Mouse (Mus musculus) midbrain, embryonic 16.5 days (tissue): ENCODE results near the gene Man2b1. TPM values are rescaled to one million over a fixed set of nuclear protein-coding genes. Genes with fewer than 3 reads are reported as not detected.

Source experiments
- ATAC-seq: fragments of 200-750 bp; cut with Nextera tagmentation; 2 replicates; pipeline ENCODE4 v1.8.0; 2017; ENCODE audit warnings: moderate TSS enrichment
- H3K27ac ChIP-seq: fragments of 300-500 bp; sonication (generic); 2 replicates; pipeline ENCODE4 v1.5.1; 2014; ENCODE audit warnings: mild to moderate bottlenecking, low read length, mixed read lengths
- H3K27me3 ChIP-seq: fragments of 300-500 bp; sonication (generic); 2 replicates; pipeline ENCODE4 v1.6.1; 2014; ENCODE audit warnings: low read depth, low read length, mixed read lengths; ENCODE audit not compliant: control insufficient read depth, insufficient read depth
- H3K36me3 ChIP-seq: fragments of 300-500 bp; sonication (generic); 2 replicates; pipeline ENCODE4 v1.6.1; 2014; ENCODE audit warnings: mild to moderate bottlenecking, low read length, moderate library complexity, mixed read lengths; ENCODE audit not compliant: control insufficient read depth, insufficient read depth
- H3K4me1 ChIP-seq: fragments of 300-500 bp; sonication (generic); 2 replicates; pipeline ENCODE4 v1.6.1; 2014; ENCODE audit warnings: mild to moderate bottlenecking, low read length, mixed read lengths; ENCODE audit not compliant: control insufficient read depth, insufficient read depth
- H3K4me2 ChIP-seq: fragments of 300-500 bp; sonication (generic); 2 replicates; pipeline ENCODE4 v1.6.1; 2014; ENCODE audit warnings: mild to moderate bottlenecking, low read length, mixed read lengths
- H3K4me3 ChIP-seq: fragments of 300-500 bp; sonication (generic); 2 replicates; pipeline ENCODE4 v1.5.1; 2014; ENCODE audit warnings: low read depth, mild to moderate bottlenecking, low read length, moderate library complexity, mixed read lengths
- H3K9ac ChIP-seq: fragments of 300-500 bp; sonication (generic); 2 replicates; pipeline ENCODE4 v1.6.1; 2014; ENCODE audit warnings: low read depth, low read length, mixed read lengths
- H3K9me3 ChIP-seq: fragments of 300-500 bp; sonication (generic); replicated peaks from 2 replicates; pipeline ENCODE4 v1.6.1; 2014; ENCODE audit warnings: mild to moderate bottlenecking, low read length, mixed read lengths; ENCODE audit not compliant: control insufficient read depth, poor library complexity, severe bottlenecking
- WGBS: fragments of 180-500 bp; shearing (Covaris S2); extraction: QIAGEN DNeasy Blood & Tissue Kit; methylation state at CpG from one replicate; pipeline ENCODE4 v1.1.7; 2014; 5-methylcytosine and 5-hydroxymethylcytosine counted together
- polyA plus RNA-seq: library from polyadenylated mRNA; unstranded; fragments of >200 nt; fragmentation: Nextera tagmentation; extraction: Ambion mirVana; gene quantifications from 2 replicates; pipeline ENCODE4 v1.2.1, GENCODE M21; 2015

Man2b1 gene
- polyA plus RNA-seq, 1 experiment from 2014 or later, result 18.2 TPM

DNA sequence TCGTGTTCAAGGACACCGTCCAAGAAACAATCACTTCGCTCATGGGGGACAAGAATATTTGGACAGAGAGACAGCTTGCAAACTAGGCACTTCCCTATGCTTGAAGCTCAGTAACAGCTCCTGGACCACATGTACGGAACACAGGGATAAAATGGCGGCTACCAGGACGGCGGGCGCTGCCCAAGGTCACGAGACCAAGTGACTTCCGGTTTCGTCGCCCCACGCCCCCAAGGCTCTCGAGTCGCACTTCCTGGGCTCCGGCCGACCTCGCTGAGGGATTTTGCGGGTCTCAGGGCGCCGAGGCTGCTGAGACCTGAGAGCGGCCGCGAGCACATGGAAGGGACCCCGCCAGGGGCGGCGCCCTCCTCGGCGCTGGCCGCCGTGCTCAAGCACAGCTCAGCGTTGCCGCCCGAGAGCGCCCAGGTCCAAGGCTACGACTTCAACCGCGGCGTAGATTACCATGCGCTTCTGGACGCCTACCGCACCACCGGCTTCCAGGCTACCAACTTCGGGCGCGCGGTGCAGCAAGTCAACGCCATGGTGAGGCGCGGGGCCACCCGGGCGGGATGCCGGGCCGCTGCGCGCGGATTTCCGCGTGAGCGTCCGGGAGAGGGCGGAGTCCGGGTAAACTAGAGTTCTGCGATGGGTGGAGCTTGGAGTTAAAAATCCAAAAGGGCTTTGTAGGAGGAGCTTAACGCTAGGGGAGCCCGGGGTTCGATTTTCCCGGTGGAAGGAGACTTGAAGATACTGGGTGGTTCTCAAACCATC is 11.4 kb upstream of the Man2b1 start, which contains the start of gene Dhps:
Gene Dhps, plus strand, starts transcription at position 244 of the 768 bp plus-strand sequence.
- Histone ChIP-seq H3K4me1 (peaks cover 10% of the 10 kb centered on the region), H3K4me3 (peak within 1 kb of the TSS; percentile 86), H3K4me2 (peak within 1 kb of the TSS; percentile 64), H3K27me3 (no peaks in the 10 kb centered on the region), H3K27ac (peak within 1 kb of the TSS; percentile 91), H3K9me3 (no peaks in the 10 kb centered on the region), H3K9ac (peak within 1 kb of the TSS; percentile 85), H3K36me3 (peaks cover 15% of the 10 kb centered on the region)
- peak; percentile 87 for ATAC-seq
- WGBS, result under 1% methylated on average over 67 of the region's 68 CpGs

GRCm38 (mm10) chr8:85072364-85072929 is 10.6 kb upstream of the Man2b1 start:
- Histone ChIP-seq H3K9ac (peak overlapping the region; percentile 85), H3K36me3 (peaks cover 14% of the 10 kb centered on the region; the same call in 1 of the 2 replicates), H3K4me1 (peaks cover 10% of the 10 kb centered on the region), H3K4me2 (peak overlapping the region; percentile 64), H3K27me3 (no peaks in the 10 kb centered on the region), H3K27ac (peak overlapping the region; percentile 91), H3K4me3 (peak overlapping the region; percentile 86), H3K9me3 (no peaks in the 10 kb centered on the region)
- ATAC-seq, result no peak
- WGBS, result 44% methylated on average over 9 of the region's 9 CpGs

- H3K36me3 ChIP-seq, result peaks cover 14% of the 10 kb centered on the region; the same call in 1 of the 2 replicates
- no peak overlapping the region for H3K9ac ChIP-seq
- H3K27ac ChIP-seq, result no peak overlapping the region
- WGBS, result 95% methylated on average over 15 of the region's 15 CpGs
- H3K27me3 ChIP-seq, result no peaks in the 10 kb centered on the region
- no peak overlapping the region for H3K4me3 ChIP-seq
- peaks cover 10% of the 10 kb centered on the region for H3K4me1 ChIP-seq
- H3K9me3 ChIP-seq, result no peaks in the 10 kb centered on the region
- no peak overlapping the region; the same call in 1 of the 2 replicates for H3K4me2 ChIP-seq
- no peak for ATAC-seq
These were observed 9.9 kb upstream of the Man2b1 start for GRCm38 (mm10) chr8:85073041-85073612.

DNA sequence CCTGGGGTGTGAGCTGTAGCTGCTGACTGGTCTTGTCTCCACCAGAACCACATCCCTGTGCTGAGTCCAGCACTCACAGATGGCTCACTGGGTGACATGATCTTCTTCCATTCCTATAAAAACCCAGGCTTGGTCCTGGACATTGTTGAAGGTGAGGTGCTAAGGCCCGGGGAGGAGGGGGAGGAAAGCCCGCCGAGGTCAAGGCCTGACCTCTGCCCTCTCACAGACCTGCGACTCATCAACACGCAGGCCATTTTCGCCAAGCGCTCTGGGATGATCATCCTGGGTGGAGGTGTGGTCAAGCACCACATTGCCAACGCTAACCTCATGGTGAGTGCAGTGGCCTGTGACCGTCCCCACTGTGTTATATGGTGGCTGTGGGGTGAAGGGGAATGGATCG is 8.9 kb upstream of the Man2b1 start:
- H3K27ac ChIP-seq, result no peak overlapping the region
- ATAC-seq, result no peak
- 89% methylated on average over 10 of the region's 10 CpGs for WGBS
- no peaks in the 10 kb centered on the region for H3K27me3 ChIP-seq
- H3K4me1 ChIP-seq, result peaks cover 10% of the 10 kb centered on the region
- H3K4me2 ChIP-seq, result no peak overlapping the region
- H3K36me3 ChIP-seq, result peaks cover 9% of the 10 kb centered on the region; the same call in 1 of the 2 replicates
- H3K9ac ChIP-seq, result no peak overlapping the region
- H3K4me3 ChIP-seq, result no peak overlapping the region
- no peaks in the 10 kb centered on the region for H3K9me3 ChIP-seq

DNA sequence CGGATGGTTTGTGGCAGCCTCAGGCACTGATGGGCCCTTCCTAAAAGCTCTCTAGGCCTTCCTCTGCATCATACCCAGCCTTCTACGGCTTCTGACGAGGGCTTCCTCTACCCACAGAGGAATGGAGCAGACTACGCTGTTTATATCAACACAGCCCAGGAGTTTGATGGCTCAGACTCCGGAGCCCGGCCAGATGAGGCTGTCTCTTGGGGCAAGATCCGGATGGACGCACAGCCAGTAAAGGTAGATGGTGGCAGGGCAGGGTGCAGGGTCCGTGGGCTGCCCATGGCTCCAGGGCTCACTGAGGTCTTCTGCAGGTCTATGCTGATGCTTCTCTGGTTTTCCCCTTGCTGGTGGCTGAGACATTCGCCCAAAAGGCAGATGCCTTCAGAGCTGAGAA is 8.5 kb upstream of the Man2b1 start:
- Histone ChIP-seq H3K9ac (no peak overlapping the region), H3K27me3 (no peaks in the 10 kb centered on the region), H3K4me2 (no peak overlapping the region), H3K36me3 (peaks cover 9% of the 10 kb centered on the region; the same call in 1 of the 2 replicates), H3K4me3 (no peak overlapping the region), H3K27ac (no peak overlapping the region), H3K4me1 (peaks cover 13% of the 10 kb centered on the region), H3K9me3 (no peaks in the 10 kb centered on the region)
- ATAC-seq, result no peak
- 92% methylated on average over 10 of the region's 10 CpGs for WGBS

DNA sequence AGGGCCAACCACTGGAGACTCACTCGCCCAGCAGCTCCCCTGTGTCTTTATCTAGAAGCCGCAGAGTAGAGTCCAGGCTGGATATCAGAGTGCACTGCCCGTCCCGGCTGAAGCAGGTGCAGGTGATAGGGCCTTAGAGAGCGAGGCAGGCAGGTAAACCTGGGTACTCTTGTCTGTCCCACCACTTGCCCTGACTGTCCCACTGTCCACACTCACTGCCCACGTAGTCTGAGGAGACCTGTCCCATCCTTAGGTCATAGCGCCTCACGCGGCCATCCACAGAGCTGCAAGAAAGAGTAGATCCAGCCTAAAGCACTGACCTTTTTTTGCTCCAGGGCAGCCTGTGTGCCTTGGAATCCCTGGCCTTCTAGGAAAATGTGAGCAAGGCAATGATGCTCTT is 7.1 kb upstream of the Man2b1 start:
- Histone ChIP-seq H3K27me3 (no peaks in the 10 kb centered on the region), H3K4me1 (peaks cover 18% of the 10 kb centered on the region), H3K27ac (no peak overlapping the region), H3K9me3 (no peaks in the 10 kb centered on the region), H3K36me3 (peaks cover 9% of the 10 kb centered on the region; the same call in 1 of the 2 replicates), H3K4me3 (no peak overlapping the region), H3K9ac (no peak overlapping the region), H3K4me2 (no peak overlapping the region)
- no peak for ATAC-seq
- 83% methylated on average over 9 of the region's 9 CpGs for WGBS

DNA sequence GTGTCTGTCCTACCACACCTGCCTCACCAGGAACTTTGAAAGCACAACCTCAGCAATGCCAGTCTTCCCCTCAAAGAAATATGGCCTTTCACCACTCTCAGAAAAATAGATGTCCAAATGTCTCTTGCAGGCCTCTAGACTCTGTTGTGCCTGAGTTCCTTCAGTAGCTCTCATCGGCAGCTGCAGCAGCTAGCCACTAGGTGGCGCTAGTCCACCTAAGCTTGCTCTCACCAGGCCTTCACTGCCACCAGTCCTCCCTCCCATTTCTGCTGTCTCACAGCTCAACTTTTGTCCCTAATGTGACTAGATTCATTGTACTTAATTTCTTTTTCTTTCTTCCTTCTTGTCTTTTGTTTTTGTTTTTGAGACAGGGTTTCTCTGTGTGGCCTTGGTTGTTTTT is 6.1 kb upstream of the Man2b1 start:
- H3K27me3 ChIP-seq, result no peaks in the 10 kb centered on the region
- H3K27ac ChIP-seq, result no peak overlapping the region
- H3K4me3 ChIP-seq, result no peak overlapping the region
- 0% methylated on average over 2 of the region's 2 CpGs for WGBS
- no peak overlapping the region for H3K4me2 ChIP-seq
- no peaks in the 10 kb centered on the region for H3K9me3 ChIP-seq
- no peak overlapping the region for H3K9ac ChIP-seq
- H3K4me1 ChIP-seq, result peaks cover 22% of the 10 kb centered on the region
- H3K36me3 ChIP-seq, result peaks cover 9% of the 10 kb centered on the region; the same call in 1 of the 2 replicates
- ATAC-seq, result no peak

GRCm38 (mm10) chr8:85080214-85080531 is 2.9 kb upstream of the Man2b1 start:
- peak overlapping the region; percentile 89 for H3K9ac ChIP-seq
- peak overlapping the region; percentile 92 for H3K4me3 ChIP-seq
- peaks cover 5% of the 10 kb centered on the region; the same call in 1 of the 2 replicates for H3K36me3 ChIP-seq
- ATAC-seq, result no peak
- under 1% methylated on average over 25 of the region's 25 CpGs for WGBS
- peaks cover 31% of the 10 kb centered on the region for H3K4me1 ChIP-seq
- no peaks in the 10 kb centered on the region for H3K27me3 ChIP-seq
- peak overlapping the region; percentile 84 for H3K4me2 ChIP-seq
- no peaks in the 10 kb centered on the region for H3K9me3 ChIP-seq
- H3K27ac ChIP-seq, result peak overlapping the region; percentile 71
